Mouse (Mus musculus): ENCODE data around the gene Gpx4.

DNA sequence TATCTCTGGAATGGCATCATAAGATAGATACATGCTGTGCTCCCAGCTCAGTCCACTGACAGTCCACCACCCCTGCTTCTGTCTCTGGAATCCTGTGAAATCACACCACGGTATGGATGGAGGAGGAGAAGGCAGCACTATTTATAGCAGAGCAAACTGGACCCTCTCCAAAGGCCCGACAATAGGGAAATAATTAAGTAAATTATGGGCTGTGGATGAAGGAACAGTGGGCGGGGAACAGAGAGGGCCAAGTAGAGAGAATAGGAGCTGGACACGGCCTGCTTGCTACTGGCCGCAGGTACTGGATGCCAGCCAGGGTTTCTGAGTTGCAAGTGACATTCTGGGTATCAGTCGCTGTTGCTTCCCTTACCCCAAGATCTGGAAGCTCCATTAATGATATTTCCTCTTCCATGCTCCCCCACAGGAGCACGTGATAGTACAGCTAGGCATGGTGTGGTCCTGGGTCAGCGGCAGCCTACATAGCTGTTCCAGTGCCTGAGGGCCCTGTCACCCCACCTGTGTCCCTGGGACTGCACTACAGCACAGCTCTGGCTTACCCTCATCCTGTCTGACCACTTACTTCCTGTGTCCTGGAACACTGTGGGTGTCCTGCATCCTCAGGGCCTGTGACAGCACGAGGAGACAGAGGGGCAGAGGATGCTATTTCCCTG lies 38.0 kb downstream of the Gpx4 start:
- TF ChIP-seq CTCF (IDR thresholded peaks at IDR 0.05; ENCODE audit: borderline replicate concordance, insufficient read depth, low read depth, low read length), result no peak
- no peak for TF ChIP-seq POLR2A (IDR thresholded peaks at IDR 0.05; ENCODE audit: borderline replicate concordance, insufficient read depth, low read length)

All from cerebellum, adult 2 months (tissue).